Mouse (Mus musculus) adrenal gland, adult 2 months (tissue): ENCODE data around the gene Banp. TPM values are rescaled to one million over a fixed set of nuclear protein-coding genes. Genes with fewer than 3 reads are reported as not detected.
A peak's percentile ranks its signal among the peaks of the same experiment; 100 is the strongest.

ENCODE experiments used
- DNase-seq: peaks from one replicate; pipeline ENCODE4 v3.0.0; 2021
- polyA plus RNA-seq: library from polyadenylated mRNA; depleted of rRNA; stranded (reverse); fragments of >200 nt; gene quantifications from 2 replicates; pipeline ENCODE4 v1.2.3, GENCODE M21; 2012
- total RNA-seq, 2 experiments: library from RNA; stranded (reverse); gene quantifications; 2 replicates each; pipeline ENCODE4 v1.2.3; 2021

Banp gene
- total and polyA plus RNA-seq, 3 experiments, result 16.3 to 72.6 (median 52.3) TPM

DNA sequence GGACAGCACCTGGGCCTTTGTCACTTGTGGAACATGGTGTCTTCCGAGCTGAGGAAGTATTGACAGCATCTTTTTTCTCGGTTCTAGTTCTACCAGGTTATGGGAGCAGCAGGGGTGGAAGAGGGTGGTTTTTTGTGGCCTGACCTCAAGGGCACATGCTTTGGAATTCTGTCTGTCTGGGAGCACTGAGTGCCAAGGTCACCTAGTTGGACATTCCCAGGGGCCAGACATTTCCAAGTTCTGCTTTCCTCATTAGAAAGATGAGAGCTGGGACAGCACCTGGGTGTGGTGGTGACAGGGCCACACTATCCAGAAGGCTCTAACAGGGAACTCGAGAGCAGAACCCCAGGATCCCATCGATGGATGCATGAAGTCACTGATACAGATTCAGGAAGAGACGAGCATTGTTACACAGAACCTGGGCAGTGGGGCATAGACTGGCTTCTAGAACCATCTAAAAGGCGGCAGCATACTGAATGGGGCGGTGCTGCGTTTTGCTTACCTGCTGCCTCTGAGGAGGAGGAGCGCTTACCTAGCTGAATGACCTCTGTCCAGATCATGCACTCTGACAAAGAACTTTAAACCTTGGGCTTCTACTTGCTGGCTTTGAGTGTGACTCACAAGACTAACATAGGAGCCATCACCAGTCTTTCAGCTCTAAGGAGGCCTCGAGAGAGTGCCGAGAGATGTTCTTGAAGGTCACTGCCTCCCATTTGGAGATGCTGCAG lies 31.4 kb downstream of the Banp start:
- DNase-seq, result no peak

DNA sequence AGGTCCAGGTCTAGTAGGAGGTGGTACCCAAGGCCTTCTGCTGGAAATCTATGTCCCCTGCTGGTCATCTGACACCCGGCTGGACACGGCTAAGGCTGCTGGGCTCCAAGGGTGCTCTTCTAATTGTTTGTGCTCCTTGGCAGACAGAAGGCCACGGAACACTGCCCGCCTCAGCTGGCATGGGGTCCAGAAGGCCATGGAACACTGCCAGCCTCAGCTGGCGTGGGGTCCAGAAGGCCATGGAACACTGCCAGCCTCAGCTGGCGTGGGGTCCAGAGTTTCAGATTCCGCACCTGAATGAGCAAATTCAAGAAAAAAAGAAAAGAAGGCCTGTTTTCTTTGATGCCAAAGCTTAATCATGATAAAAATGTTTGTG lies 32.0 kb downstream of the Banp start:
- peak; percentile 64 for DNase-seq

DNA sequence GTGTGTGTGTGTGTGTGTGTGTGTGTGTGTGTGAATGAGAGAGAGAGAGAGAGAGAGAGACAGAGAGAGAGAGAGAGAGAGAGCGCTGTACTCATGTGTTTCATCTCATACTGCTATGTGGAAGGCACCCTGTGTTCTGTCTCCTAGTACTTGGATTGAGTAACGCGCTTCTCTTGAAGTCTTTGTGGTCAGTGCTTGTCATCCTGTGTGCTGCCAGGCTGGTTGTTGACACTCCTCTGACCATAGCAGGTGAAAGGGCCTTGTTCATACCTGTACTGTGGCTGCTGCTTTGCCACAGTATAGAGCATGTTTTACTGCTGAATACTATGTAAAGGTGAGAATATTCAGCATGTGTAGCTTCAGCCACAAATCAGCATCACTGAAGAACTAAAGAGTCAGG lies 36.1 kb downstream of the Banp start:
- no peak for DNase-seq

DNA sequence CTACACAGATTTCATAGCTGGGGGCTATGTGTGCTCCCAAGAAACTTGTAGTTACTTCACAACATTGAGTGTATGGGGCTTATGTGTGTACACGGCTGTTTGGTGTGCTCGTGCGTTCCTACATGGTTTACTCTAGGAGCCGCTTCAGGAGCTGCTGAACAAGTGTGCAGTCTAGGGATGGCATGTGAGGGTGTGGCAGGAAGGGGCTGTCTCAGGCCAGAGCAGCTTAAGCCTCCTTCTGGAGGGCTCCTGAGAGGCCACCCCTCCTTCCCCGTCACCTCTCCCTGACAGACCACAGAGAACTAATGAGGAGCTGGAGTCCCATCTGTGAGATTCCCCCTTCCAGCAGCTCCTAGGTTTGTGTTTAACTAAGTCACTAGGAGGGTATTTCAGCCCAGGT lies 38.3 kb downstream of the Banp start:
- DNase-seq, result no peak

DNA sequence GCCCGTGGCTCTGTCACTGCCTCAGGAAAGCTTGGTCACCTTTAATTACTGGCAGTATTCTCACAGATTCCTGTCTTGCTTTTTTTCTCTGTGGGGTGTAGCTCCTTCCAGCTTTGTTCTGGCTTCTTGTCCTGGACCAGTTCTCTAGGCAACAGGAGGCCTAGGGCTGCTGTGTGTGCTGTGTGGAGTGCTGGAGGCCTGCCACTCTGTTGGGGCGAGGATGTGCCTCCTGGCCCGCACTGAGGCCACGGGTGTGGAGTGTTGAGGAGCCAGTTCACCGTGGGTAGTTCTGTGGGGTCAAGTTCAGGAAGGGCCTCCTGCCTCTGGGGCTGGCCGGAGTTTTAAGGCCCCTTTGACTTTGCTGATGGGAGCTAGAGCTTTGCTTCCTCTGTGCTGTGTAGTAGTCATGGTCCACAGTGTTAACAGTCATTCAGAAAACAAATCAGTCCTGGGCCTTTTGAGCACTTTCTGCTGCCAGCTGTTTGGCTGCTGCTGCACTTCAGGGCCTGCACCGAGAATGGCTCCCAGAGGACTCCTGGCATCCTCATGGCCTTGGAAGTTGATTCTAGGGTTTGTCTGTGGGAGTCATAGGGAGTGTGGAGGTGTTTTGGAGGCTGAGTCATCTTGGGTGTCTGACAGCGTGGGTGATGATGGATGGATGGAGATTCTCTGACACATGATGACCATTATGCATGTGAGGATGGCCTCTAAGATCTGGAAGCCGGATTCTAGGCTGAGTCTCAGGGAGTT lies 41.1 kb downstream of the Banp start:
- DNase-seq, result peak; percentile 79

DNA sequence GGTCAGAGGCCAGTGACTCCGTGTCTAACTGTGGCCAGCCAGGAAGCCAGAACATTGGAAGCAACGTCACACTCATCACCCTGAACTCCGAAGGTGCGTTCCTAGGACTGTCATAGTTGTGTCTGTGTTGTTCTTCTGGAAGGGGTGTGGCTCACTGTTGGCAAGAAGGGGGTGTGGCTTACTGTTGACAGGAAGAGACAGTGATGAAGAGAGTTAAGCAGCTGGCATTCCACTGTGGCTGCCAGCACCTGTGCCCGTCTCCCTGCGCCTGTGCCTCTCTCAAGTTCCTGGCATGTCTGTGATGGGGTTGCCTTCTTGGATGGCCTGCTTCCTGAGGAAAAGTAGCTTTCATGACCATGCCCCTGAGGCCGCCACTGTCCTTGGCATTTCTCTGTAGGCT lies 42.1 kb downstream of the Banp start:
- peak; percentile 34 for DNase-seq

DNA sequence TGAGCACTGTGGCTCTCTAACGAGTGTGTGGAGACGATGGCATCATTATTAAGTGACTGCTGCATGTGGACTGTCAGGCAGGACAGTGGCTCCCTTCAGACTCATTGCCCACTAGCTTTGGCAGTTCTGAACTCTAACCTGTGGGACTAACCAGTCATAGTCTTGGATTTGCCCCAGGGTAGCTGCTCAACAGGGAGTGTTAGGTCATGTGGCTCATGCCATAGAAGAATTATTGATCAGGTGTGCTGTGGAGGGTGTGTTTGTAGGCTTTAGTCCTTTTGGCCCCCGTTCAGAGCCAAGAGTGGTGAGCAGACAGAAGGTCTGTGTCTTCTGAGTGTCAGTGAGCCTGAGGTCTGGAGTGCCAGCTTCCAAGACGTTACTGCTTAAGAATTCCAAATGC lies 43.4 kb downstream of the Banp start:
- DNase-seq, result no peak

DNA sequence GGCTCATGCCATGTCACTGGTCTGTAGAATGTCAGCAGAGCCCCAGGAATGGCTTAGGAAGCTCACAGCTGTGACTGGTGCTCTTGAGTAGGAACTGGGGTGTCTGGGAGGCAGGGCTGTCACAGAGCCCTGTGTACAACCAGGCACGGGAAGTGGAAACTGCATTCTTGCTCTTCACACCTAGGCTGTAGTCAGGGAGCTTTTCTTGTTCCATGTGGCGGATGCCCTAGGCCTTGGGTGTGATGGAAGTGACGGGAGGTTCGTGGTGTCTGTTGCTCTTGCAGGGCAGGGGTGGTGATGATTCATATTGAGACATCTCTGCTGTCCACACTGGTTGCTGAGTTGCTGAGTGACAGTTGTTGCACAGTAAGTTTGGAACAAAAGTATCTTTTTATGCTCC lies 45.6 kb downstream of the Banp start:
- DNase-seq, result no peak

DNA sequence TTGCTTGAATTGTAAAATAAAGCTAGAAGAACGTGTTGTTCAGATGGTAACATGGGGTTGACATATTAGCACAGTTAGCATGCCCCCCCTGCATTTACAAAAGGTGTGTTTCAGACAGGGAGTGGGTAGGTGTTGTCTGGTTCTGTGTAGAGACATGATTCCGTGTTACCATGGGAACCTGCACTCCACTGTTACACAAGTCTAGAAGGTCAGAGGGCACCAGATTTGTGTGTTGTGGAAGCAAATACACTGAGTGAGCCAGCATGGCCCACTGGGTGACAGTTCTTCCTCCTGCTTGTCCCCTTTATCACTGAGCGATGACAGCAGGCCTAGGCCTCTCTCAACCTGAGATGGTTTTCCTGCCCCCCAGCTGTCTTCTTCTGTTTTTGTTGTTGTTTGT lies 46.3 kb downstream of the Banp start:
- no peak for DNase-seq

DNA sequence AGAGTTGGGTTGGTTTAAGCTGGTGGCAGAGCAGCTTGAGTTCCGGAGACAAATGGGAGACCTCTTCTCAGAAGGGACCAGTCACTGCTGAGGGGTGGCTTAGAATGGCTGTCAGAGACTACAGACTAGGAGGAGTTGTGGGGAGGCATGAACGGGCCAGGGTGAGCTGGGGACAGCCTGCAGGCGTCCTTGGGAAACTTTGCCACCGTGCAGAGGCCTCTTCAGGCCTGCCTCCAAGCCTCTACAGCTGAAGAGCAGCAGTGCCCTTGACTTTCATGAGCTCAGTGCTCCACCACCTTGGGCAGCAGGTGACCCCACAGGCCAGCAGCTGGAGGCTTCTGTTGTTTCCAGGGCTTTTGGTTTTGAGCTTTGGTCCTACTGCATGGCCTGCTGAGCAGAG lies 49.1 kb downstream of the Banp start:
- peak; percentile 68 for DNase-seq

DNA sequence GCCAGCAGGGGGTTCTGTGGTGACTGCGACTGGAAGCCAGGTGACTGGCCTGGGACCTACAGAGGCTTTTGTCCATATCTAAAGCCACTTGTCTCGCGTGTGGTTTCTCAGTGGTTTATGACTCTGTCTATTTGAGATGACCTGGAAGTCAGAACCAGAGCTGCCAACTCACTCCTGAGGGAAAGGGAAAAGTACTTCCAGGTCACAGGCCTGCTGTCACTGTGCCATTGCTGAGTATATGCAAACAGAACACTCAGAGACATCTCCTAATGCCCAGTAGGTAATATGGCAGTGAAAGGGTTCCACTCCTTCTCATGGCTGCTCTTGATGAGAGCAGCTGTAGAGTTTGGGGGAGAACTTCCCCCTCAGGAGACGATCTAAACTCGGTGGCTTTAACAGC lies 49.7 kb downstream of the Banp start:
- DNase-seq, result no peak

DNA sequence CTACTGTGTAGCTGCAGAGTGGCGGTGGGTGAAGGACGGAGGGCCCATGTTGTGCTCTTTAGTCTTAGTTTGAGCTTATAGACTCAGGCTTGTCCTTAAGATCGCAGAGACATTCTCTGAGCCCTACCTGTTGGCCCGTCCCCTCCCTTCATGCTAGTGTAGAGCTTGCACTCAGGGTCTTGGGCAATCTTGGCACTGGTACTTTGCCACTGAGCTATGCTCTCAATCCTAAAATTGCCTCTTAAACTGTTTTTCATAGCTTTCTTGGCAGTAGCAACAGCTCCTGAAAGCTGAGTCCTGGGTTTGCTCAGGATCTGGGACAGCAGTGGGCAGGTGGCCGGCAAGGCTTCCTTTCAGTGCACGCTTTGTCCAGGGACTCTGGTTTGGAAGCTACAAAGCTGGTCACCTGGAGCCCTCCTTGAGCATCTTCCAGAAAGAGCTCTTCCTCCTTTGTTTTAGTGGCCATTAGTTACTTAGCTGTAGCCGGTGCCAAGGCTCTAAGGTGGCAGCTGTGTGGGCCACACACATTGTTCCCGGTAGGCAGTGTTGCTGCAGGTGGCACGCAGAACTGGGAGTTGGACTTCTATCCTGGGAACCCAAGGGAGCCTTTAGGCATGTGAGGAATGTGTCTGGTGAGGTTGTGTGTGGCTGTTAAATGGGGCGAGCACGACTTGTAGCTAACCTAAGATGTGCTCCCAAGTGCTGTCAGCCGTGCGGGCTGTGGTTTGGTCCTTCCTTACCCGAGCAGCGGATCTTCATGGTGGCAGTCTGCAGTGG lies 52.0 kb downstream of the Banp start:
- DNase-seq, result no peak

DNA sequence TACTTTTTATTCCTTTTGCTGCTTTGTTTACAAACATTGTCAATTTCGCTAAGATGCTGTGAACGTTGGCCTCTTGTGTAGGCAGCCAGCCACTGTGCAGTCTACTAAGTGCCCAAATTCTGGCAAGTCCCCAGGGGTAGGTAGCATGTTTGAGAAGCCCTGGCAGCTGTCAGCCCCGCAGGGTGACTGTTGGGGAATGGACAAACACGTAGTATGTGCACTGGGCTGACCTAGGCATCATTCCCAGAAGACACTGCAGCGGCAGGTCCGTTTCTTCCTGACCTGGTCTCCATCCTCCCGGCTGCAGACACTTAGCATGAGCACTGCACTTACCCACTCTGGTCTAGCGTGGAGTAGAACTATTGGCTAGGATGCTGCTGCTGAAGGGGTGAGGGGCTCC lies 54.1 kb downstream of the Banp start:
- no peak for DNase-seq

DNA sequence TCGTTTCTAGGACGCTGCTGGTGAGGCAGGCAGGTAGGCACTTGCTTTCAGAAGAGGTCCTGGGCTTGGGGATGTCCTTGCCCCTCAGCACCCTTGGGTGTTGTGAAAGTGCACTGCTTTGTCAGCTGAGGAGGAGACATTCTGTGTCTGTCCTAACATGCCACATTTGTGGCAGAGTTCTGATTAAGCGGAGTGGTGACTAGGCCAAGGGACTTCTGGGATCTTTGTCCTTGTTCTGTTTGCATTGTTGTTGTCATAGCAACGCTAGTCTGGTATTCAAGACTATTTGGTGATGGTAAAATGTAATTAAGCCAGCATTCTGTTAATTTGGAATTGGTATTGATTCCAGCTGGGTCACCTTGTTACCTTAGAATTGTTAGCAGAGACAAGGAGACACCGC lies 54.6 kb downstream of the Banp start:
- DNase-seq, result no peak

DNA sequence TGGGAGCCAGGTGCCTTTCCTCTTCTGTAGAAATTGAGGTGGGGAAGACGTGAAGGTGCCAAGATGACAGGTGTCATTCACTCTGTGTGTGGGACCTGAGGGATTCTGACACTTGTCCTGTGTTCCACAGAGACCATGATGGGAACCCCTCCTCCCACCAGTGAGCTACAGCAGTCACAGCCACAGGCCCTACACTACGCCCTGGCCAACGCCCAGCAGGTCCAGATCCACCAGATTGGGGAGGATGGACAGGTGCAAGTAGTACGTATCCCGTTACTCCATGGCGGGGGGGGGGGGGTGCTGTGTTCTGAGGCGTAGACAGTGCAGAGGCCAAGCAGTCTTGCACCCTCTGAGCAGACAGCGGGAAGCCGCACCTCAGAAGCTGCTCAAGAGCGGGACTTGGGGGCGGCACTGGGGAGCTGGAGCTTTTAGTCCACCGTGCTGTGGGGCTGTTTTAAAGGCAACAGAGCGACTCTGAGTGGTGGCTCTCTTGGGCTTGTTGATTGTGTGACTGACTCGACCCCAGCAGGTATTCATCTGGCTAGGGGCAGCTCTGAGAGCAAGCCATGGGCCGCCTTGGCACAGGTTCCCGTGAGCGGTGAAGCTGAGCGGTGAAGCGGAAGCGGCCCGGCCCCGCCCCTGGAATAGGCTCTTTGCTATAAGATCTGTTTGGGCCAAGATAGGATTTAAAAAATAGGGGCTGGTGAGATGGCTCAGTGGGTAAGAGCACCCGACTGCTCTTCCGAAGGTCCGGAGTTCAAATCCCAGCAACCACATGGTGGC lies 56.1 kb downstream of the Banp start:
- DNase-seq, result no peak

DNA sequence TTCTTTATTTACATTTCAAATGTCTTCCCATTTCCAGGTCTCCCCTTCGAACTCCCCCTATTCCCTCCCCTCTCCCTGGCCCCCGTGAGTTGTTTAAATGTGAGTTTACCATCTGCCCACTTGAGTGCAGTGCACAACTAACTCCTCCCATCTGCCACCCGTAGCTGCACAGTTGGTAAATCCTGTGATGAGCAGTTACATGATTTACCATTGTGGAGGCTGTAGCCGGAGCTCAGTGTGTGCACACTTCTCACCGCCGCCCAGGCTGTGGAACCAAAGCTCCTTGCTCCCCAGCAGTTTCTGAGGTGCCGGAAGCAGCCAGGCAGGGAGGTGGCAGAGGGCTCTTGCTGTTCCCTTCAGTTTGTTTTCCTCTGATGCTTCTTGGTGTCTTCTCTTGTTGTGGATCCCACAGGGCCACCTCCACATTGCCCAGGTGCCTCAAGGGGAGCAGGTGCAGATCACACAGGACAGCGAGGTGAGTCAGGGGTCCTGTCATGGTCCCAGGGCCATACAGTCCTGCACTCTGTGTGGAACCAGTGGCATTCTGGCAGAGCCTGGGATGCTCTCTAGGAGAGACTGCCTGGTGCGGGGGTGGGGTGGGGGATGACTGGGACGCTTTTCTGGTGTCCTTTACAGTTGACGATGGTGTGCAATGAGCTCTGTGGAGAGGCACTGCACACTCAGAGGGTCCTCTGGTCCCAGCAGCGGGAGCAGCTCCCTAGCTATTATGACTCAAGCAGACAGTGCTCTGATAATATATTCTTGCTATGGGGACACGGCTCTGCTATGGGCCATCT lies 57.3 kb downstream of the Banp start:
- DNase-seq, result no peak

DNA sequence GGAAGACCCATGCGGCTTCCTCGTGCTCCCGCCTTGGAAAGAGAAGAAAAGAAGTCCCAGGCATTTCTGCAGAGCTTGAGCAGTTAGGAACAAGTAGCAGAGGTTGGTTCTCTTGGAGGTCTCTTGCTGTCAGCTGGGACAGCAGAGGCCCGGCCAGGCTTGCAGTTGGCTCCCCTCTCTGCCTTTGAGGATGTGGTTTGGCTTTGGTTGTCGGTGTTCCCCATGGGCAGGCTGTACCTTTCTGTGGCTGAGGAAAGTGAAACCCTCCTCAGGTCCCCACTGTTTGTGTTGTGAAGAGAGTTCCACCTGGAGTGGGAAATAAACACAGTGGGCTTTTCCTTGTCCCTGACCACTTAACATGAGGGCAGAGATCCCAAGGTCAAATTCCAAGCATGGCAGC lies 58.8 kb downstream of the Banp start:
- DNase-seq, result no peak

DNA sequence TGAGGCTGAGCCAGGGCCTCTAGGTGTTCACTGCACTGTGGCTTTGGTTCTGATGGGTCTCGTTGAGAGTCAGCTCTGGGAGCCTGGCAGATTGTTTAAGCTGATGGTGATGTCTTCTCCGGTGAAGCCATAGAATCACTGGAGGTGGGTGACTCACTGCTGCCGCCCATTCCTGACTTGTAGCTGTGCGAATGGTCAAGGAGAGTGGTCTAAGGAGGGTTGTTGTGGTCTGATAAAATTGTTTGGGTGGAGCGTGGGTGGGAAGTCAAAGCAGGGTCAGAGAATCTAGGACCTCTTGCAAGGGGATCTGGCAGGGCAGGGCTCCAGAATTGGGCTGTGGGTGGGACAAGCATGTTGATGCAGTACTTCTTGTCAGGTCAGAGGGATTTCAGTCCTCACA lies 61.1 kb downstream of the Banp start:
- DNase-seq, result no peak

DNA sequence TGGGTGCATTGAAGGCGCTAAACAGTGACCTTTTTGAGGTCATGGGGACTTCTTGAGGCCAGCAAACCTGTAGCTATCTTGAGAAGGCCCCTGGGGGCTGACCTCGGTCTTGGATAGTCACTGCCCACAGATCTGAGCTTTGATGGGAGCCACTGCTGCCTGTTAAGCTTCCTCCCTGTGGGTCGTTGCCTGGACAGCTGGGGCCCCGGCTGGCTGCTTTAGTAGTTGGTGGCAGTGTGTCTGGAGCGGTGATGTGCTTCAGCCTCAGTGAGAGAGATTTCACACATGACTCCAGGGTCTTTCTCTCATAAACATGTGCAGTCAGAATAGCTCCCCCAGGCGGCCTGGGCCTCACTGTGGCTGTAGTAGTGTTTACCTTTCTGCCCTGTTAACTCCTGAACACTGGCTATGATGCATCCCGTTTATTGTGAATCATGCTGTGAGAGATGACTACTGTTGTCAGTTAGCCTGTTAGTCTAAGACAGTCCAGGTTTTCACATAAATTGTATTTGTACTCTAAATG lies 61.6 kb downstream of the Banp start:
- DNase-seq, result no peak

DNA sequence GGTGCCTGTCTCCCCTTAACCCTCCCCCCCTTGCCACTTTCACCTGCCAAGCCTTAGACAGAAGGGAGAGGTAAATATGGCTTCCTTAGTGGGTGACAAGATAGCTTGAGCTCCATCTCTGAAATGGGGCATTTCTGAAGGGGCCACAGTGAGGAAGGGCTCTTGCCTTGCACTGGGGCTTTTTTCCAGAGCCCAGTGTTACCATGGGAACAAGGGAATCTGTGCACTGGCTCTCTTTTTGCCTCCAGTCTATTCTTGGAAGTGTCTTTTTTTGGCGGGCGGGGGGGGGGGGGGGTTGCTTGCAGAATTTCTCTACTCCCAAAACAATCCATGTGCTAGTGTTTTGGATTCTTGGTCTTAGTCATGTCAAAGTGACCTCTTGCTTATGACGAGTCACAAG lies 65.1 kb downstream of the Banp start:
- no peak for DNase-seq
